Mouse (Mus musculus) liver, embryonic 14.5 days (tissue): ENCODE measurements around the gene Gm20671.
A peak's percentile ranks its signal among the peaks of the same experiment; 100 is the strongest.

Experiments used
- CTCF ChIP-seq: IDR thresholded peaks from 2 replicates; pipeline ENCODE4 v1.5.1; 2016; ENCODE audit warnings: antibody characterized with exemption, low read depth, control low read depth
- EP300 ChIP-seq: IDR thresholded peaks from 2 replicates; pipeline ENCODE4 v1.6.1; 2016; ENCODE audit warnings: antibody characterized with exemption, low read depth

DNA sequence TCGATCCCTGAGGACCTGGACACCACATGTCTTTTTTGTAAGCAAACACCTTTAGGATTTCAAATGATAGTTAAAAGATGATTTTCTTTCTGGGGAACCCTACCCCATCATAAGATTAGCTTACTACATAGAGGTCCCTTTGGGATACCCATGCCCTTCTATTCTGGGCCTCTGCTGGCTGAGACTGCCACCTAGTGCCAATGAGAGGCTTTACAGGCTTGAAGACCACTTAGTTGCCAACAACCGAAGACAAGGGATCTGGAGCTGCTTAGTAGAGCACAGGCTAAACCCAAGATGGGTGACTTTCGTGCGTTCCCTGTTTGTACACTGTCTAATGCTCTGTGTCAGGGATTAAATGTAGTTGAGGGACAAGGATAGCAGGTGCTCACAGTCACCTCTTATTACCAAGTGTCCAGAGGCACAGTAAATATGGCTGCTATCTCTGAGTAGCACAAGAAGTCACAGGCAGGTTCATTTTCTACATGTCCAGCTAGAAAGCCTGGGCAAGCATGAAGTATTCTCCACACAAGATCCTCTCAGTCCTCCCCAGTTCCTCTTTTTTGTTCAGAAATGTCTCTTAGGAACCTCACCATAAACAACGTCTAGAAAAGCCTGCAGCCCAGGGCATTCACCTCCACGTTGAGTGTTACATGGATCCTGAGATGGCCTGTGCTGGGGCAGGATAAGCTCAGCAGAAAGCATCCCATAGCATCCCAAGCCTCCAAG, 79.1 kb downstream of the Gm20671 start:
- peak; percentile 83 for TF ChIP-seq CTCF
- no peak for TF ChIP-seq EP300
